Mouse (Mus musculus): ENCODE measurements around the gene Catsper3.

- TF ChIP-seq POLR2A (IDR thresholded peaks at IDR 0.05; ENCODE audit: control insufficient read depth in 1 of 2, insufficient read depth in 1 of 2, low read depth in 1 of 2, low read length in 2 of 2, poor library complexity in 1 of 2) (no peak), MXI1 (IDR thresholded peaks at IDR 0.05; ENCODE audit: low read depth, low read length) (no peak)
These were observed 27.6 kb upstream of the Catsper3 start for GRCm38 (mm10) chr13:55756789-55757188.

Data from MEL (cell line).